Mouse (Mus musculus): ENCODE measurements around the gene Pth1r.

DNA sequence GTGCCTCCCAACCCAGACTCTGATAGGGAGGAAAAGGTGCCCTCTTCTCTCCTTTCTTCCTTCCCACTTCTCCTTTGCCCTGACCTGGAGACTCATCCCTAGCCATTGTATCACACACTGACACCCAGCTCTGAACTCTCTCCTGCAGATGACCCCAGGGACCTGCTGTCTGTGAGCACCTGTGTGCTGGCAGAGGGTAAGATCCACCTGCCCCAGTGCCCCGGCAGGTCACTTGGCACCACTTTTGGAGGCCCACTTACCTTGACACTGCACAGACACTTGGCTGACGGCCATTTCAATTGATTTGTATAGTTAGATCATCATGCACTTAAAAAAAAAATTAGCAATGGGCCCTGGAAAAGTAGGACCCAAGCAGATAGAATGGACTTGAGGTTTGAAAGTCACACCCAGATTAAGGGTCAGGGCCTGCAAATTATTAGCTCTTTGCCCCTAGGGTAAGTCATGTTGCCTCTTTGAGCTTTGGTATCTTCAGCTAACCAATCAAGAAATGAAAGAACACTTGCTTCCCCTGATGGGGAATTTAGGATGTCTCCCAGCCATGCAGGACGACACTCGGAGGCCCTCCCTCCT lies 51.7 kb downstream of the Pth1r start:
- TF ChIP-seq CTCF (IDR thresholded peaks at IDR 0.05; ENCODE audit: low read depth, low read length): no peak
- no peak for TF ChIP-seq POLR2A (IDR thresholded peaks at IDR 0.05; ENCODE audit: insufficient read depth, low read length)
